Mouse (Mus musculus) hindbrain, postnatal 0 days (tissue): ENCODE measurements around the gene Nol4l. TPM values are rescaled to one million over a fixed set of nuclear protein-coding genes. Genes with fewer than 3 reads are reported as not detected.
A peak's percentile ranks its signal among the peaks of the same experiment; 100 is the strongest.

Experiments
- ATAC-seq: fragments of 200-750 bp; cut with Nextera tagmentation; 2 replicates; pipeline ENCODE4 v1.8.0; 2017; ENCODE audit warnings: mild to moderate bottlenecking, moderate TSS enrichment, moderate library complexity
- DNase-seq: peaks from one replicate; pipeline ENCODE4 v3.0.0-alpha.2; 2015; ENCODE audit warnings: low spot score
- H3K27ac ChIP-seq: fragments of 300-500 bp; sonication (generic); 2 replicates; pipeline ENCODE4 v1.5.1; 2014; ENCODE audit warnings: mild to moderate bottlenecking
- H3K27me3 ChIP-seq: fragments of 300-500 bp; sonication (generic); 2 replicates; pipeline ENCODE4 v1.6.1; 2014; ENCODE audit warnings: low read length, mixed read lengths; ENCODE audit not compliant: insufficient read depth
- H3K36me3 ChIP-seq: fragments of 300-500 bp; sonication (generic); 2 replicates; pipeline ENCODE4 v1.6.1; 2014; ENCODE audit warnings: low read length, mixed read lengths; ENCODE audit not compliant: insufficient read depth
- H3K4me1 ChIP-seq: fragments of 300-500 bp; sonication (generic); 2 replicates; pipeline ENCODE4 v1.6.1; 2014; ENCODE audit warnings: antibody characterized with exemption, low read length, mixed read lengths; ENCODE audit not compliant: insufficient read depth
- H3K4me2 ChIP-seq: fragments of 300-500 bp; sonication (generic); 2 replicates; pipeline ENCODE4 v1.6.1; 2014; ENCODE audit warnings: low read depth, mild to moderate bottlenecking, low read length, moderate library complexity, mixed read lengths
- H3K4me3 ChIP-seq: fragments of 300-500 bp; sonication (generic); 2 replicates; pipeline ENCODE4 v1.5.1; 2014; ENCODE audit warnings: low read length
- H3K9ac ChIP-seq: fragments of 300-500 bp; sonication (generic); replicated peaks from 2 replicates; pipeline ENCODE4 v1.6.1; 2014; ENCODE audit warnings: mild to moderate bottlenecking, low read length, moderate library complexity, mixed read lengths
- H3K9me3 ChIP-seq: fragments of 300-500 bp; sonication (generic); 2 replicates; pipeline ENCODE4 v1.6.1; 2016; ENCODE audit warnings: low read length, mixed read lengths
- CTCF ChIP-seq: IDR thresholded peaks from 2 replicates; pipeline ENCODE4 v1.5.1; 2016; ENCODE audit warnings: antibody characterized with exemption, control low read depth, low read depth
- WGBS: fragments of 180-500 bp; shearing (Covaris S2); extraction: QIAGEN DNeasy Blood & Tissue Kit; methylation state at CpG from one replicate; pipeline ENCODE4 v1.1.7; 2014; 5-methylcytosine and 5-hydroxymethylcytosine counted together
- polyA plus RNA-seq: library from polyadenylated mRNA; unstranded; fragments of >200 nt; fragmentation: Nextera tagmentation; extraction: Ambion mirVana; gene quantifications from 2 replicates; pipeline ENCODE4 v1.2.1, GENCODE M21; 2015
- total RNA-seq: library from RNA; depleted of rRNA; stranded (reverse); fragments of >200 nt; gene quantifications from 2 replicates; pipeline ENCODE4 v1.2.3, GENCODE M21; 2014

The Nol4l gene
- total and polyA plus RNA-seq, 2 experiments from 2014 or later: 24.2 to 80.8 TPM

- H3K4me3 ChIP-seq: no peak overlapping the region
- no peak overlapping the region for H3K9ac ChIP-seq
- H3K4me2 ChIP-seq: no peak overlapping the region
- 79% methylated on average over 12 of the region's 12 CpGs for WGBS
- H3K4me1 ChIP-seq: peaks cover 15% of the 10 kb centered on the region; the same call in 1 of the 2 replicates
- no peaks in the 10 kb centered on the region for H3K36me3 ChIP-seq
- H3K9me3 ChIP-seq: no peaks in the 10 kb centered on the region
- DNase-seq: no peak
- no peaks in the 10 kb centered on the region for H3K27me3 ChIP-seq
- ATAC-seq: no peak
- no peak overlapping the region for H3K27ac ChIP-seq
- TF ChIP-seq CTCF: no peak
These were observed 6.1 kb downstream of the Nol4l start for GRCm38 (mm10) chr2:153523656-153524055.

- TF ChIP-seq CTCF: no peak
- Histone ChIP-seq H3K27ac (no peak overlapping the region), H3K4me3 (no peak overlapping the region), H3K27me3 (no peaks in the 10 kb centered on the region), H3K9me3 (no peaks in the 10 kb centered on the region), H3K36me3 (no peaks in the 10 kb centered on the region), H3K9ac (no peak overlapping the region), H3K4me2 (no peak overlapping the region), H3K4me1 (peaks cover 15% of the 10 kb centered on the region; the same call in 1 of the 2 replicates)
- WGBS: 78% methylated on average over 9 of the region's 9 CpGs
- ATAC-seq: no peak
- DNase-seq: no peak
These were observed 6.6 kb downstream of the Nol4l start for GRCm38 (mm10) chr2:153523143-153523542.

- Histone ChIP-seq H3K4me2 (no peak overlapping the region), H3K27ac (no peak overlapping the region), H3K4me1 (peaks cover 12% of the 10 kb centered on the region; the same call in 1 of the 2 replicates), H3K36me3 (no peaks in the 10 kb centered on the region), H3K9me3 (no peaks in the 10 kb centered on the region), H3K27me3 (no peaks in the 10 kb centered on the region), H3K4me3 (no peak overlapping the region), H3K9ac (no peak overlapping the region)
- TF ChIP-seq CTCF: no peak
- 28% methylated on average over 4 of the region's 4 CpGs for WGBS
- no peak for DNase-seq
- ATAC-seq: no peak
These were observed 7.5 kb downstream of the Nol4l start for GRCm38 (mm10) chr2:153522270-153522669.

GRCm38 (mm10) chr2:153520057-153520456 is 9.7 kb downstream of the Nol4l start:
- DNase-seq (no peak), ATAC-seq (no peak)
- Histone ChIP-seq H3K4me2 (no peak overlapping the region), H3K27me3 (no peaks in the 10 kb centered on the region), H3K27ac (no peak overlapping the region), H3K4me3 (no peak overlapping the region), H3K9me3 (no peaks in the 10 kb centered on the region), H3K9ac (no peak overlapping the region), H3K4me1 (peaks cover 7% of the 10 kb centered on the region), H3K36me3 (no peaks in the 10 kb centered on the region)
- 73% methylated on average over 9 of the region's 9 CpGs for WGBS
- no peak for TF ChIP-seq CTCF

GRCm38 (mm10) chr2:153516961-153517360 is 12.8 kb downstream of the Nol4l start:
- WGBS: 58% methylated on average over 4 of the region's 4 CpGs
- ATAC-seq: no peak
- Histone ChIP-seq H3K9me3 (no peaks in the 10 kb centered on the region), H3K27ac (no peak overlapping the region), H3K27me3 (no peaks in the 10 kb centered on the region), H3K36me3 (no peaks in the 10 kb centered on the region), H3K9ac (no peak overlapping the region), H3K4me3 (no peak overlapping the region), H3K4me1 (peaks cover 7% of the 10 kb centered on the region; the same call in 1 of the 2 replicates), H3K4me2 (no peak overlapping the region)
- peak; percentile 44; the same call in 1 of the 2 replicates for TF ChIP-seq CTCF
- DNase-seq: peak; percentile 31

GRCm38 (mm10) chr2:153515582-153515981 is 14.2 kb downstream of the Nol4l start:
- H3K9ac ChIP-seq: no peak overlapping the region
- 77% methylated on average over 6 of the region's 6 CpGs for WGBS
- H3K4me3 ChIP-seq: no peak overlapping the region
- ATAC-seq (peak; percentile 15; the same call in 1 of the 2 replicates), DNase-seq (peak; percentile 43)
- no peaks in the 10 kb centered on the region for H3K27me3 ChIP-seq
- H3K36me3 ChIP-seq: no peaks in the 10 kb centered on the region
- TF ChIP-seq CTCF: peak; percentile 47
- H3K4me1 ChIP-seq: peaks cover 10% of the 10 kb centered on the region; the same call in 1 of the 2 replicates
- H3K27ac ChIP-seq: 0 out of 2 replicates have a peak overlapping the region, but pooled peaks have one; percentile 7
- H3K9me3 ChIP-seq: no peaks in the 10 kb centered on the region
- no peak overlapping the region for H3K4me2 ChIP-seq

- whole genome bisulfite sequencing: 76% methylated on average over 14 of the region's 14 CpGs
- H3K27ac ChIP-seq: no peak overlapping the region
- DNase-seq: no peak
- no peak overlapping the region for H3K4me3 ChIP-seq
- no peak overlapping the region for H3K9ac ChIP-seq
- no peak for ATAC-seq
- no peaks in the 10 kb centered on the region for H3K36me3 ChIP-seq
- no peaks in the 10 kb centered on the region for H3K9me3 ChIP-seq
- no peak overlapping the region for H3K4me2 ChIP-seq
- no peak for TF ChIP-seq CTCF
- peaks cover 12% of the 10 kb centered on the region for H3K4me1 ChIP-seq
- no peaks in the 10 kb centered on the region for H3K27me3 ChIP-seq
These were observed 15.0 kb downstream of the Nol4l start for GRCm38 (mm10) chr2:153514497-153515380.
